Mouse (Mus musculus) lung, embryonic 15.5 days (tissue): ENCODE results near the gene Sec16b. TPM values are rescaled to one million over a fixed set of nuclear protein-coding genes. Genes with fewer than 3 reads are reported as not detected.
A peak's percentile ranks its signal among the peaks of the same experiment; 100 is the strongest.

Experiments used
- ATAC-seq: fragments of 200-750 bp; cut with Nextera tagmentation; 2 replicates; pipeline ENCODE4 v1.8.0; 2017; ENCODE audit warnings: moderate number of reproducible peaks, borderline replicate concordance; ENCODE audit not compliant: low FRiP score, low TSS enrichment; ENCODE audit errors: extremely low read depth
- H3K27ac ChIP-seq: fragments of 300-500 bp; sonication (generic); 2 replicates; pipeline ENCODE4 v1.5.1; 2015; ENCODE audit warnings: moderate library complexity, mild to moderate bottlenecking, inconsistent platforms
- H3K27me3 ChIP-seq: fragments of 300-500 bp; sonication (generic); 2 replicates; pipeline ENCODE4 v1.6.1; 2015; ENCODE audit warnings: inconsistent platforms
- H3K36me3 ChIP-seq: fragments of 300-500 bp; sonication (generic); 2 replicates; pipeline ENCODE4 v1.6.1; 2015; ENCODE audit warnings: inconsistent platforms
- H3K4me1 ChIP-seq: fragments of 300-500 bp; sonication (generic); 2 replicates; pipeline ENCODE4 v1.6.1; 2015; ENCODE audit warnings: inconsistent platforms
- H3K4me2 ChIP-seq: fragments of 300-500 bp; sonication (generic); 2 replicates; pipeline ENCODE4 v1.6.1; 2015; ENCODE audit warnings: inconsistent platforms, mild to moderate bottlenecking, moderate library complexity
- H3K4me3 ChIP-seq: fragments of 300-500 bp; sonication (generic); 2 replicates; pipeline ENCODE4 v1.5.1; 2015; ENCODE audit warnings: mild to moderate bottlenecking, inconsistent platforms
- H3K9ac ChIP-seq: fragments of 300-500 bp; sonication (generic); 2 replicates; pipeline ENCODE4 v1.6.1; 2015; ENCODE audit warnings: inconsistent platforms
- H3K9me3 ChIP-seq: fragments of 300-500 bp; sonication (generic); 2 replicates; pipeline ENCODE4 v1.6.1; 2016; ENCODE audit warnings: inconsistent platforms
- WGBS: fragments of 180-500 bp; shearing (Covaris S2); methylation state at CpG from one replicate; pipeline ENCODE4 v1.1.7; 2015; 5-methylcytosine and 5-hydroxymethylcytosine counted together
- polyA plus RNA-seq: library from polyadenylated mRNA; unstranded; fragments of >200 nt; fragmentation: Nextera tagmentation; extraction: Ambion mirVana; gene quantifications from 2 replicates; pipeline ENCODE4 v1.2.1, GENCODE M21; 2015

Sec16b gene
- polyA plus RNA-seq, 1 experiment from 2014 or later, result 2.1 TPM

GRCm38 (mm10) chr1:157480090-157480489, 26.4 kb upstream of the Sec16b start:
- 24% methylated on average over 9 of the region's 9 CpGs for WGBS
- H3K4me3 ChIP-seq, result no peak overlapping the region
- H3K27me3 ChIP-seq, result no peaks in the 10 kb centered on the region
- no peak overlapping the region for H3K4me2 ChIP-seq
- no peak for ATAC-seq
- no peaks in the 10 kb centered on the region for H3K4me1 ChIP-seq
- H3K9ac ChIP-seq, result no peak overlapping the region
- H3K9me3 ChIP-seq, result no peaks in the 10 kb centered on the region
- no peak overlapping the region for H3K27ac ChIP-seq
- no peaks in the 10 kb centered on the region for H3K36me3 ChIP-seq

DNA sequence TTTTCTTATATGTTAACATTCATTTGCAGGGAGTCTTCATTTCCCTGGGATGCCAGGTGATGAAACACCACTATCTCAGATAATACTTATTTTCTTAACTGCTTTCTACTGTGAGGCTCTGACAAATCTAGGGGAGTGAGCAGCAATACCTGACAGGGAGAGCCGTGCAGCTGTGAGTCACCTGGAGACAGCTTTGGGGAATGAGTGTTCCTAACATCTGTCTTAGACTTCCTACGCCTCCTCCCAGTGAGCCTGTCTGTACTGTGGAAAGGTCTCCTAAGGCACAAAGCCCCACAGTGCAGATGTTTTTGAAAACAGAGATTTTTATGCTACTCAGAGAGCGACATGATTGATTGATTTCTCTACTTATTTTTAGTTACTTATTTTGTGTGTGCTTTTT, 25.6 kb upstream of the Sec16b start:
- H3K4me1 ChIP-seq, result no peaks in the 10 kb centered on the region
- H3K9me3 ChIP-seq, result no peaks in the 10 kb centered on the region
- H3K27me3 ChIP-seq, result no peaks in the 10 kb centered on the region
- H3K4me3 ChIP-seq, result no peak overlapping the region
- WGBS, result 52% methylated on average over 3 of the region's 3 CpGs
- no peak overlapping the region for H3K9ac ChIP-seq
- no peak for ATAC-seq
- no peaks in the 10 kb centered on the region for H3K36me3 ChIP-seq
- H3K27ac ChIP-seq, result no peak overlapping the region
- H3K4me2 ChIP-seq, result no peak overlapping the region

- Histone ChIP-seq H3K4me2 (no peak overlapping the region), H3K27me3 (no peaks in the 10 kb centered on the region), H3K36me3 (no peaks in the 10 kb centered on the region), H3K27ac (no peak overlapping the region), H3K9me3 (no peaks in the 10 kb centered on the region), H3K9ac (no peak overlapping the region), H3K4me3 (no peak overlapping the region), H3K4me1 (no peaks in the 10 kb centered on the region)
- no peak for ATAC-seq
- WGBS, result 81% methylated on average over 6 of the region's 6 CpGs
These were observed 24.9 kb upstream of the Sec16b start for GRCm38 (mm10) chr1:157481666-157482065.

DNA sequence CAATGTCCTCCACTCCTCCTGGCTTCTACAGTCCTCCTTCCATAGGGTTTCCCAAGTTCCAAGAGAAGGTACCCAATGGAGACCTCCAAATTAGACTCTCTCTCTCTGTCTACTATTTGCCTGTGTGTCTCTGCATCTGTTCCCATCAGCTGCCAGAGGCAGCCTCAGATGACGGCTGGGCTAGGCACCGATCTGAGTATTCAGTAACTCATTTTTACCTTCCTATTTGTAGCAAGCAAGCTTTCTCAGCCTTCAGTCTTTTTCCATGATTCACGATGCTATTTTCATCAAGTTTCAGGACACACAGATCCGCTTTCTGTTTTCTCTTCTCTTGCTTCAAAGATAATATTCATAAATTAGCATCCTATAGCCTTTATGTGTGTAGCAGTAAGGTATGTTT, 22.4 kb upstream of the Sec16b start:
- no peaks in the 10 kb centered on the region for H3K36me3 ChIP-seq
- H3K27ac ChIP-seq, result no peak overlapping the region
- H3K9ac ChIP-seq, result no peak overlapping the region
- 92% methylated on average over 4 of the region's 4 CpGs for WGBS
- no peaks in the 10 kb centered on the region for H3K9me3 ChIP-seq
- no peak for ATAC-seq
- no peaks in the 10 kb centered on the region for H3K27me3 ChIP-seq
- H3K4me2 ChIP-seq, result no peak overlapping the region
- H3K4me3 ChIP-seq, result no peak overlapping the region
- H3K4me1 ChIP-seq, result no peaks in the 10 kb centered on the region

DNA sequence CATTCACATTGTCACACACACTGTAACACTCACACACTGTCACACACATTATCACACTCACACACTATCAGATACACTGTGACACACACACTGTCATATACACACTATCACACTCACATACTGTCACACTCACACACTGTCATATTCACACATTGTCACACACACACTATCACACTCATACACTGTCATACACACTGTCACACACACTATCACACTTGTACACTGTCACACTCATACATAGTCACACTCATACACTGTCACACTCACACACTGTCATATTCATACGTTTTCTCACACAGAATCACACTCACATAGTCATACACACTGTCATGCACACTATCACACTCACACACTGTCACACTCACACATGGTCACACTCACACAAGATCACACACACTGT, 5.9 kb upstream of the Sec16b start:
- no peak overlapping the region for H3K4me3 ChIP-seq
- H3K9me3 ChIP-seq, result no peaks in the 10 kb centered on the region
- no peaks in the 10 kb centered on the region for H3K4me1 ChIP-seq
- H3K27ac ChIP-seq, result no peak overlapping the region
- WGBS, result 68% methylated on average over 1 of the region's 1 CpGs
- H3K9ac ChIP-seq, result no peak overlapping the region
- H3K36me3 ChIP-seq, result no peaks in the 10 kb centered on the region
- no peaks in the 10 kb centered on the region for H3K27me3 ChIP-seq
- no peak overlapping the region for H3K4me2 ChIP-seq
- ATAC-seq, result no peak

DNA sequence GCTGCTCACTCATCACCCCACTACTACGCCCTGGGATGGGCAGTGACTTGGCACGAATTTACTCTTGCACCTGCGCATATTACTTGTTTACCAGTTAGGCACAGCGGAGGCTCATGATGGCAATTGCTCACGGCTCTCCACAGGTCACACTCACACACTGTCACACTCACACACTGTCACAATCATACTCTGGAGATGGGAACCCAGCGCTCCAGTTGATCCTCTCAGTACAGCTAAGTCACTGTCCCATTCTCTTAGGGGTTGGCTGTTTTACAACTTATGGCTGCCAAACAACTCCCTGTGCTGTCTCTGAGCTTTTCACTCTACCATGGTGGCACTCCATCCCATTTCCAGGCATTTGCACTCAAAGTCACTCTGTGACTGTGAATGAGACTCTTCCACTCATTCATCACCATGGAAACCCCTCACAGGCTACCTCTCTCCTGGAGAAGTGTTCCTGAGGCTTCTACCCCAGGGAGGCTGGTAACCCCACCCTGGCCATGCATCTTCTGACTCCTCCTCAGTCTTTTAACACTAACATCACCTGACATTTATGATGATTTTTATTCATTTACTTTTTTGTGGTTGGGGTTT, 5.1 kb upstream of the Sec16b start:
- Histone ChIP-seq H3K4me3 (no peak overlapping the region), H3K27me3 (no peaks in the 10 kb centered on the region), H3K4me1 (no peaks in the 10 kb centered on the region), H3K9ac (no peak overlapping the region), H3K9me3 (no peaks in the 10 kb centered on the region), H3K27ac (no peak overlapping the region), H3K36me3 (no peaks in the 10 kb centered on the region), H3K4me2 (no peak overlapping the region)
- no peak for ATAC-seq
- whole genome bisulfite sequencing, result 82% methylated on average over 6 of the region's 6 CpGs

GRCm38 (mm10) chr1:157503071-157503470, 3.5 kb upstream of the Sec16b start:
- Histone ChIP-seq H3K27ac (no peak overlapping the region), H3K4me1 (peaks cover 7% of the 10 kb centered on the region; the same call in 1 of the 2 replicates), H3K4me2 (no peak overlapping the region), H3K9ac (no peak overlapping the region), H3K27me3 (no peaks in the 10 kb centered on the region), H3K4me3 (no peak overlapping the region), H3K36me3 (no peaks in the 10 kb centered on the region), H3K9me3 (no peaks in the 10 kb centered on the region)
- whole genome bisulfite sequencing, result 63% methylated on average over 6 of the region's 6 CpGs
- ATAC-seq, result no peak

- no peak overlapping the region for H3K4me3 ChIP-seq
- no peaks in the 10 kb centered on the region for H3K27me3 ChIP-seq
- H3K36me3 ChIP-seq, result no peaks in the 10 kb centered on the region
- WGBS, result 29% methylated on average over 4 of the region's 4 CpGs
- ATAC-seq, result no peak
- no peaks in the 10 kb centered on the region for H3K9me3 ChIP-seq
- H3K9ac ChIP-seq, result no peak overlapping the region
- H3K27ac ChIP-seq, result no peak overlapping the region
- H3K4me1 ChIP-seq, result peaks cover 7% of the 10 kb centered on the region; the same call in 1 of the 2 replicates
- H3K4me2 ChIP-seq, result peak overlapping the region; percentile 31
These were observed 567 bp downstream of the Sec16b start for GRCm38 (mm10) chr1:157506995-157507595.

DNA sequence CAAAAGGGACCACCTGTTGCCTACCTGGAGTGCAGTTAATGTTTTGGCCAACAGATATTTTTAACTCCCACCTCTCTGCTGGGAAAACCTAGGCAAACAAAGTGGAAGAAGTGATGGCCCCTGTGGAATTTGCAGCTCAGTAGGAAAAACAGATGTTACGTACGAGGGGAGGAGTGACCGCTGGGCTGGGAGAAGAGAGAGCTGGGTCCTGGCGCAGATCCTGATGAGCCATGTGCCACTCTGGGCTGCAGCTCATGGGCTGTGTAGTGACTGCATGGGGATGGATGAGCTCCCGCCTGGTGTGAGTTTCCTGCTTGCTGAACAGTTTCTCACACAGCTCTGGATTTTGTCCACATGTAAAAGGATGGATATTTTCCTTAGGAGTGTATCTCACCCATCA, 1.3 kb downstream of the Sec16b start:
- Histone ChIP-seq H3K4me2 (no peak overlapping the region), H3K4me1 (peaks cover 8% of the 10 kb centered on the region), H3K9me3 (no peaks in the 10 kb centered on the region), H3K9ac (no peak overlapping the region), H3K4me3 (no peak overlapping the region), H3K36me3 (no peaks in the 10 kb centered on the region), H3K27me3 (no peaks in the 10 kb centered on the region), H3K27ac (no peak overlapping the region)
- no peak for ATAC-seq
- 32% methylated on average over 5 of the region's 5 CpGs for WGBS

DNA sequence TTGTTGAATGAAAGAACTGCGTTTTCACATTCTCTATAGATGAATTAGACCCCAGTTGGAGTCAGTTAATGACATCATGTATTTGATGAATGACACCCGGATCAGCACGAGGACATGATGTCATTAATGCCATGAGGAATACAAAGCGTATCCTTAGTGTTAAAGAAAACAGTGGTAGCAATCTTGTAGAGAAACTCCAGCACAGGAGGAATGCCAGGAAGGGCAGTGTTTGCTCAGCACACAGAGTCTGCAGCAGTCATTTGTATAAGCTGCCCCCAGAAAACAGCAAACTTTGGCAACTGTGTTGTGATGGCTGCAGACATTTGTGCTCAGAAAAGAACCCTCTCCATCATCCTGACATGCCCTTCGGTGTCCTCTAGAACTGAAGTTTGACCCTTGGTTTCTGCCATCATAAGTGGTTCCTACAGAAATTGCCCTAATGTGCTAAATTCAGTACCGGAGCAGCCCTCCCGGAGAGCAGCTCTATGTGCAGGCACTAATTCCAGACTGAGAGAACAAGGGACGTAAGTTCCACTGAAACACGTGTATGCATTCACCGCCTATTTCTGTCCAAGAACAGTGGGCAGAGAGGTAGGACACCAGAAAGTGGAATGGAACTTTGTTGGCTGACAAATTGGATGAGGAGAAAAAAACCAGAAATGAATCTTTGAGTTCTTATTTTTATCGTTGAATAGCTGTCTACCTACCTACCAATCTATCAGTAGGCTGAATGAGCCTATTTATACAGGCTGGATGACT, 6.3 kb downstream of the Sec16b start:
- ATAC-seq, result no peak
- 43% methylated on average over 11 of the region's 11 CpGs for WGBS

GRCm38 (mm10) chr1:157513559-157513958, 7.0 kb downstream of the Sec16b start:
- Histone ChIP-seq H3K4me1 (peaks cover 20% of the 10 kb centered on the region), H3K27ac (no peak overlapping the region), H3K4me3 (no peak overlapping the region), H3K36me3 (no peaks in the 10 kb centered on the region), H3K4me2 (no peak overlapping the region), H3K27me3 (no peaks in the 10 kb centered on the region), H3K9me3 (no peaks in the 10 kb centered on the region), H3K9ac (no peak overlapping the region)
- no peak for ATAC-seq
- 56% methylated on average over 9 of the region's 9 CpGs for WGBS

More for the DNA sequence above, 6.3 kb downstream of the Sec16b start:
- Histone ChIP-seq H3K9me3 (no peaks in the 10 kb centered on the region), H3K36me3 (no peaks in the 10 kb centered on the region), H3K4me2 (no peak overlapping the region), H3K9ac (no peak overlapping the region), H3K4me3 (no peak overlapping the region), H3K4me1 (peaks cover 13% of the 10 kb centered on the region), H3K27ac (peak overlapping the region; percentile 61), H3K27me3 (no peaks in the 10 kb centered on the region)

DNA sequence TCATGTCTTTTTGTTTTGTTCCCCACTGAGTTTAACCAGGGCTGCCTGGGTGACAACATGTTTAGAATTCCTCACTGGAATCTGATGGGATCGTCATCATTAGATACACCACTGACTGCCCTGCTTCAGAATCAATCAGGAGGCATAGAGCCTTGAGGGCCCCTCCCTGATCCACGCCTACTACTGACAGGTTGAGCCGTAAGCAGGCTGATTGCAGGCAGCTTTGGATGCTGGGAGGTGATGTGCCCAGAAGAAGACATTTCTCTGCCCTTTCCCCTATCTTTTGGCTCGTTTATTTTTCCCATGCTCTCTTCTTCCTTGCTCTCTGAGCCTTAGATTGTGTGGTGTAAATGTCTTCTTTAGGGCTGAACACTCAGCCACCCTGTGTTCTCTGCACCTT, 7.8 kb downstream of the Sec16b start:
- H3K9ac ChIP-seq, result no peak overlapping the region
- H3K27ac ChIP-seq, result no peak overlapping the region
- no peak for ATAC-seq
- H3K4me3 ChIP-seq, result no peak overlapping the region
- peaks cover 21% of the 10 kb centered on the region for H3K4me1 ChIP-seq
- H3K27me3 ChIP-seq, result no peaks in the 10 kb centered on the region
- H3K36me3 ChIP-seq, result no peaks in the 10 kb centered on the region
- H3K4me2 ChIP-seq, result no peak overlapping the region
- no peaks in the 10 kb centered on the region for H3K9me3 ChIP-seq
- WGBS, result 57% methylated on average over 4 of the region's 4 CpGs
